Mouse (Mus musculus): ENCODE data around the gene Tgfb2.

Gene Tgfb2

DNA sequence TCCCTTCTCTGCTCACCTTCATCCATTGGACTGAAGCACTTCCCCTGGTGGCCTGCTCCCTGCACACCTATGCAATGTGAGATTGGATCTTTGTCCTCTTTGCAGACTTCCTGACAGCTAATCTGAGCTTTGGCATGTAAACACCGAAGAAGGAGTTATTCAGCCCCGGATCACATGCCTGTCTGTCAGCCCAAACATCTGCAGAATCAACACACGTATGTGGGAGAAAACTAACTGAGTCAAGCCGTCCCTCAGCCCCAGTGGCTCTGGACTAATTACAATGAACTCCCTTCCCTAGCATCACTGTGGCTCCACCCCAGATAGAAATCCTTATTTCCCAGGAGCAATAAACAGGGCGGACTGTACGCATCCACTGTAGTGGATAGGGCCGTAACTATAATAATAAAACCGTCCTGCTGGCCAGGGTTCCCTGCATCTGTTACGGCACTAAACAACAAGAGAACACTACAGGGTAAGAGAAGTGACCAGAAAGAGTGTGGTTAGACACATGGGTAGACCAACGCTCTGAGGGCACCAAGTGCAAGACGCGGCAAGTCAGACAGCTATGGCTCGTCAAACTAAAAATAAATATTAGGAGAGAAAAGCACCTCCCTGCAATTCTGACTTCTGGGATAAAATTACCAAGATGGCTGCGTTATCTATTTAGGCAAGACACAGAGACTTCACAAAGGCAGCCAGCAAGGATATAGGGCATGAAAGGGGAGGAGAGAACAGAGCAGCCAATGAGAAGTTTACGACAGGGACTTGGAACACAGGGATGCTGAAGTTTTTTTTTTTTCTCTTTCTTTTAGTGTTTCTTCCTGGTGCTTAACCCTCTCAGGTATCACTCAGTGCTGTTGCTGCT is 3.2 kb downstream of the Tgfb2 start:
- DNase-seq, result peak in 1 of 2 experiments; percentile 21

DNA sequence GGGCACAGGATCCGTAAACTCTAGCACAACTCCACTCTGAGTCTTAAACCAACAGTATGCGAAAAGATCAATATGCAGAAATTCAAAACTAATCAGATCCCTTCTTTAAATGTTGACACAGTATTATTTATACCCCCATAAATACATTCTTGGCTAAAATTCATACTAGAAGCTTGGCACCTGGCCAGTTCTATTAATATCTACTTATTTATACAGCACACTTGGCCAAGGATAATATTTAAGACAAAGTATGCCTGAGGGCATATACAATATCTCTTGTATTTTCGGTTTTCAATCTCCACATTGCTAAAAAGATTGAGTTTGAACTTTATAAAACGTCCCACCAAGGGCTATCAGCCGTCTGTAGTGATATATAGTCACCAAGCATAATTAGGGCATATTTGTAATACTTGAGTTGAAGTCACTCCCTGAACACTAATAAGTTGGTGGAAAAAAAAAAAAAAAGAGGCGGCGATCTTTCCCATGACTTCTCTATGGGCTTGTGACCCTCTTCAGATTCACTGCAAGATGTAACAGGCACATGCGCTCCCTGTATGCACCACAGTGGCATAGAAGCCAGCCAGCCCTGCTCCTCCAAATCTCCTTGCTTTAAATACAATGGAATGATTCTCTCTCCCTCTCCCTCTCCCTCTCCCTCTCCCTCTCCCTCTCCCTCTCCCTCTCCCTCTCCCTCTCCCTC is 4.4 kb downstream of the Tgfb2 start:
- DNase-seq, result no peak

DNA sequence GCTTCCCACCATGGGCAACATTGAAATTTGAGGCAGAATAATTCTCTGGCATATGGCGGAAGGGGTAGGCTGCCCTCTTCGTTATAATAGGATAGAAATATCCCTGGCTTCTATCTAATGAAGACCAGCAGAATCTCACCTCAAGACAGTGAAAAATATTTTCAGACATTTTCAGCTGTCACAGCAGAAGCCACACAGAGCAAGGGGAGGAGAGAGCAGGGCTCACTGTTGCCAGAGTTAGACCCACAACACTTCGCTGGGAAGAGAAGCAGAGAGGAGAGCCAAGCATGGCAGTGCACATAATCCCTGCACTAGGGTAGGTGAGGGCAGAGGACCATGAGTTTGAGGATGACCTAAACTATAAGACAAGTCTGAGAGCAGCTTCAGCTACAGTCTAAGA is 5.3 kb downstream of the Tgfb2 start:
- DNase-seq, result no peak

DNA sequence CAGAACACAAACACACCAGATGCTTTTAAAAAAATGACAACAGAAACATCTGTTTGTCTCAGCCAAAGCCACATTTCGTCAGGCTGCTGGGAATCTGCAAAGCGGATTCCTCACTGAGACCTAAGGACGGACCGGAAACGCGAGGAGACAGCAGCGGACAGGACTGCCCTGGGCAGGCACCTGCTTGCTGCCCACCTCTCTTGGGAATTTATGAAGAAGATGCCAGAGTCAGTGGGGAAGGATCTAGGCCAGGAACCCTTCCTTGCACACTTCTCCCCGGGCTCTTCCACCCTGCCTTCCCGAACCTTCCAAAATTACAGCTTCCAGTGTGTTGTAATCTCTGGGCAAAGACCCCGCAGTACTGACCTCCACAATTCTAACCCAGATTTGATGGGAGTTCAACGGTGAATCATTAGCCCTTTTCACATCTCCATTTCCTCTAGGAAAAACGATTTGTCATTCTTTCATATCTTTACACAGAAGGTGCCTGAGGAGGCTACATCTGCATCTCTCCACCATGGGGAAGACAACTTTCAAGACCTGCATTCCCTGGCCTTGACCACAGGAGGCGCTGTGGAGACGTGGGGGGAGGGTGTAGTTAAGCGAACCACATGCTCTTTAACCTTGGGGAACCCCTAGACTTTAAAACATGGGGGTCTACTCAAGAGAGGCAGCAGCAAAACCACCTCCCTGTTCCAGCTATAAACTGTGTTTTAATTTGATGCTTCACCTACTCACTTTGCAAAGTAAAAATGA is 7.0 kb downstream of the Tgfb2 start:
- no peak for DNase-seq

DNA sequence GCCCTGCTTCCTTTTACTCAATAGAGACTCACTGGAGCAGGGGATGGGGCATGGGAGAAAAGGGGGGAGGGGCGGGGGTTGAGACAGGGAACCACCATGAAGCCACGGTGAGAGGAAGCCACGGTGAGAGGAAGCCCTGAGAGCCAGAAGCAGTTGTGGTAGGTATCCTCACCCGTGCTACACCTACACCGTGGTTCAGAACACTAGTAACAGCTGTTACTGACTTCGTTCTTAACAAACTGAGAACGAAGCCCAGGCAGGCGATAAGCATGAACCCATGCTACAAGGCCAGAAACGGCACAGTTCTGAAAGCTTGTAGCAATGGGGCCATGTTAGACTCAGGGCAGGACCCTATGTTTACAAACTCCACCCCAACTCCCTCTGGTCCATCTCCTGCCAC is 9.6 kb downstream of the Tgfb2 start:
- DNase-seq, result no peak

DNA sequence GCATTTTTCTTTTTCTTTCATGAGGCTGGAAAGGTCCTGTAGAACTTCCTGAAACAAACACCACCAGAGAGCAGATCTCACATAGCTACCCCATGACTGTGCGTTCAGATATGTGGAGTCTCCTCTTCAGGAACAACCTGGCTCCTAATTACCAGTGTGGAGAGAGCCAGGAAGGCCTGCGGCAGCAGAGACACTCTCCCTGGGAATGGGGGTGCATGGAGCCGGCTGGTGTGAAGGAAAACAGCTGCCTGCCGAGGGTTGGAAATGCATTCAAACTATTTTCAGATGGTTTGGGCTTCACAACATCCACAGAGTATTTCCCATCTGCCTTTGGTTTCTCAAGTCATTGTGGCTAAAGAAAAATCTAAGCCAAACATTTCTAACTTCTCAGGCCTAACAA is 10.4 kb downstream of the Tgfb2 start:
- peak; percentile 44 to 67 for DNase-seq

DNA sequence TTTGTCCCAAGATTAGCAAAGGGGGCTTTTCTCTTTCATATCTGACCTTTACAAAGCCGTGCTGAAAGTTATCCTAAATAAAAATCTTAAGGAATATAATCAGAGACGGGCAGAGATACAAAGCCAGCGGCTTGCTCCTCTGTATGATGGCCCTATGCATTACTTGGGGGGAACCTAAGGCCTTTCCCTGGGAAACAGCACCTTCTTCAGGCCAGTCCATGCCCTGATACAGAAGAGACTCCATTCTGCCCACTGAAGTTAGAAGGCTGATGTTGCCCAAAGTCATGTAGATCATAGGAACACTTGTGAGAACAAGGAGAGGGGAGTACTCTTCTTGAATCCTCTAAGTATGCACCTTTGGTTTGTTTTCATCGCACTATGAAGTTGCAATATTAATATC is 13.4 kb downstream of the Tgfb2 start:
- DNase-seq, result no peak

DNA sequence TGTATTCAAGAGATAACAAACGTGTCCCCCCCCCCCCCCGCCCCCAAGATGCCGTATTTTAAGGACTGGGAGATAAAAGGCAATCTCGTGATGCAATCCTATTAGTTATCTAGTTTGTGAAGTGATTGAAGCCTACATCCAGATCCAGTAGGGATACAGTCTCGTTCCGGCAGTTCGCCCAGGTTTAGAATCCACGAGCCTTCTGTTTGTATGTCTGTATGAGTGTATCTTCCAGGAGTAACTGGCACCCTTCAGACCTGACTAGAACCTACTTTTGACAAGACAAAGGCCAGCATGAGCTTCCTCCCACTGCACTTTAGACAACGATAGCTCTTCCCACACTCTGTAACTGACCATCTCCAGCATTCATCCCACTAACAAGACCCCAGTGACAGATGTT is 14.1 kb downstream of the Tgfb2 start:
- no peak for DNase-seq

DNA sequence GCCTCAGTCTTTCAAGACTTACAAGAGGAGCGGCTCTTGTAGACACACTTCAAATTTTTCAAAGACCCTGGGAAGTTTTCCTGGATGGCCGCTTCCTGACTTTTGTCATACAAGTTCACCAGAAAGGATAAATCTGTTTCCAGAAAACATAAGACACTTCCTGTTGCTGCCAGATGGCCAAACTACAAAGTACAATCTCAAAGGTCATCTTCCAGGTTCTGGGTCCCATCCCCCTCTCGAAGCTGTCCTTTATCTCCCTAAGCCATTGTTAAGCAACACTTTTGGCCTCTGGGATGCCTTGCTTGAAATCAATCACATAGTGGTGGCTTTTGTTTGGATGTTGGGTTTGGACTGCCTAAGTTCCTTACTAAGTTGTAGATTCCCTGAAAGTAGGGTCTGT is 21.7 kb downstream of the Tgfb2 start:
- DNase-seq, result peak in 1 of 2 experiments; percentile 20

DNA sequence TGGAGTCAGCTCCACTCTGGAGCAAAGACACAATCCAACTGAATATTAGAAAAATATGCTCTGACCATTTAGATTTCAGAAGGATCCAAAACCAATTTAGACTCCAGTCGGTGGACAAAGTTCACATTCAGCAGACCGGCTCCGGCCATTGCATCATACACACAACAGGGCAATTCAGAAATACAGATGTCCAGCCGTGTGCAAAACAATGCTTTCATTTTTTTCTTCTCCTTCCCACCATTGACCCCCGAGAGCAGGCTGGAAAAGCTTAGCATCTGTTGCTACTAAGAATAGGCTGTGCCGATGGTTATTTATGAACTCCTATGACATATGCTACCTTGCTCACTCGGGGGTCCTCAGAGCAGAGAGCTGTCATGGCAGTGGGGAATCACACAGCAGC is 23.2 kb downstream of the Tgfb2 start:
- DNase-seq, result peak in 1 of 2 experiments; percentile 46

DNA sequence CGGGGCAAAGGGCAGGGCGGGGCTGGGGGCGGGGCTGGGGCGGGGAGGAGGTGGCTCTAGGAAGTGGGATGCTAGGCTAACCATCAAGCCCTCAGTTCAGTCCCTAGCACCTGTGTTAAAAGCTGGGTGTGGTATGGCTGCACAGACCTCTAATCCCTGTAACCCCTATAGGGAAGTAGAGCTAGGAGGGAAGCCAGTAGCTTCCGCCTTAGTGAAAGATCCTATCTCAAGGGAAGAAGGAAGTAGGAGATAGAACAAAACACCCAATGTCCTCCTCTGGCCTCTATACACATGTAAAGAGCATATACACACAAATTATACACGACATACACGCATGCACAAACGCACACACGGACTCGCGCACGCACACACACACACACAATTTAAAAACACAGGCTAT is 28.2 kb downstream of the Tgfb2 start:
- no peak for DNase-seq

DNA sequence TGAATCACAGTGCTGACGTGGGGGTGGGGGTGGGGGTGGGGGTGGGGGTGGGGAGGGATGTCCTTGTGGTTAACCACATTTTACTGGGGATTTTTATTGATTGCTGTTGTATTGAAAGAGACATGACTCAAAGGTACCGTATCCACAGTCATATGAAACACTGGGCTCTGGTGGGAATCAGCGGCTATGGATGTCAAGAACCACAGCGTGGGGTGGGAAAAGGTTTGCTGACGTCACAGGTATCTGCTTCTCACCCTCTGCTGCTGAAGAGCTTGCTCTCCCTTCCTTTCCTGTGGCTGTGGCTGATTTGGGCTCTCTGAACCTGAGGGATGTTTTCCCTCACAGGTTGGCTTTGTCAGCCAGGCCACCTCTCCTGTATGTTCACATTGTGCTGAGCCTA is 29.6 kb downstream of the Tgfb2 start:
- no peak for DNase-seq

DNA sequence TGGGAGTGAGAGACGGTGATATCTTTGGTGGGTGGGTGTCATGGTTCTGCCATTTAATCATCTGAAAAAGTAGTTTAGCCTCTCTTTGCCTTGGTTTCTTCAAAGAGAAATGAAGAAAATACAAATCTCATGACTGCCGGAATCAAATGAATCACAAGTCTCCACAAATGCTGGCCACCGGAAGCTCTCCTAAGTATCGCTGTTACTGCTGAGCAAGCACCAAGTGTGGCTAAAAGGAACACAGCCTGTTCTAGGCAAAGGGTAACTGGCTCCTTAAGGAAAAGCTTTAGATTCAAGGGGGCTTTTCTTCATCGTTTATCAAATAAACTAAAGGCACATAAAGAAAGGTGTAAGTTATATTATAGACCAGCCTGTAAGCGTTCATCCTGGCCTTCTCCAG is 30.5 kb downstream of the Tgfb2 start:
- no peak for DNase-seq

DNA sequence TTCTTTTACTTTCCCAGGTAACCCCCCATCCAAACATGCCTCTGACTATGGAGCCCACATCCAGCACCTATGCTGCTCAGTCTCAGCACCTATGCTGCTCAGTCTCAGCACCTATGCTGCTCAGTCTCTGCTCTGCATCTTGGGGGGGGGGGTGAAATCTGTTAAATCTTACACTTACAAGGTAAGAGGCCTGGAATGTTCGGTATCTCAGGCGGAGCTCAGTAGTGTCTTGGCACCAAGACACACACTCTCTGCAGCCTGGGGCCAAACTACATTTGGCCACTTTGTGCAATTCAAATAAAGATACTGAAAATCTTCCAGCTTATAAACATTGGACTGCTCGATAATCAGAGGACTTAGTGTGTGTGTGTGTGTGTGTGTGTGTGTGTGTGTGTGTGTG is 31.2 kb downstream of the Tgfb2 start:
- DNase-seq, result peak in 1 of 2 experiments; percentile 33

DNA sequence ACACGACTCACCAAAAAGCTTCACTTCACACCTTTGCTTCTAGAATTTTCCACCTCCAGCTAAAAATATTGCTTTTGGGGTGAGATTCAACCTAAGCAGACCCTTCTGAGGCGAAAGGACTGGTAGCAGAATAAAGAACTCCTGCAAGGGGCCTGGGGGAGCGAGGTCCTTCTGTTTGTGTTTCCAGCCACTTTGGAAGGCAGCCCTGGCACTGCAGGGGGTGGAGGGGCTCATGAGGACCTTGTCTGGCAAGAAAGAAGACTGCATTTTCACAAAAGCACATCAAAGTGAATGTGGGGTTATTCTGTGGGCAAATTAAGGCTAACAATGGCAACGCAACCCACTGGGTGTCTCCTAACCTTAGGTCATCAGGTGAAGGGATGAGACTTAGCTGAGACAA is 32.6 kb downstream of the Tgfb2 start:
- no peak for DNase-seq

DNA sequence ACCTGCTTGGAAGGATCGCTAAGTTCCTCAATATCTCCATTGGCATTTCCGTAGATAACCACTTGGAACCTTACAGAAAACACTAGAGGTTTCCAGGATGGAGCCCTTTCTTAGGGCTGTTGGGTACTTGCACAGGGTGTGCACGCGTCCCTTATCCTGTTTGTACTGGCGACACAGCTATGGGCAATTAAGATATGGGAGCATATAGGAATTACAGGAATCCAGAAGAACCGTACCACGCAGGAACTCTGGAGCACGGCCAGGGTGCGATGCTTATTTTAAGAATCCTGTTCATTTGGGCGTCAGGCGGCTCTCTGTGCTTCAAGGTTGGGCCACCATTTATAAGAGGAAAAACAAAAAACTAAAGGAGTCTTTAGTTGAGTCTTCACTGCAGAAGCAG is 42.4 kb downstream of the Tgfb2 start:
- DNase-seq, result peak in 1 of 2 experiments; percentile 68

DNA sequence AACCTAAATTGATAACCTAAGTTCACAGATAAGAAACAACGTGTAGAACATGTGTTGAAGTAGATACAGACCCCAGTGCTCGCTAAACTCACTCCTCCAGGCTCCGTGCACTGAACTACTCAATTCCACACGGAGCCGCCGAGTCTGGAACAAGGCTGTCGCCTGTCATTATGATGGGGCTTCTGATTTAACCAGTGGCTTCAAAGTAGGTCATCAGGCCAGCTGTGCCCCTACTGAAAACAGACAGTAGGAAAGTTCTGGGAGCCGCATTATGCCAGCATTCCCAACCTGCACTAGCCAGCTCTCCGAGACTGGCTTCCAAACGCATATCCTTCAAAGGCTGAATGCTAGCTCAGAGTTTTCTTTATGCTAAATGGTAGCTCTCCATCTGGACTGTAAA is 42.8 kb downstream of the Tgfb2 start:
- DNase-seq, result no peak

DNA sequence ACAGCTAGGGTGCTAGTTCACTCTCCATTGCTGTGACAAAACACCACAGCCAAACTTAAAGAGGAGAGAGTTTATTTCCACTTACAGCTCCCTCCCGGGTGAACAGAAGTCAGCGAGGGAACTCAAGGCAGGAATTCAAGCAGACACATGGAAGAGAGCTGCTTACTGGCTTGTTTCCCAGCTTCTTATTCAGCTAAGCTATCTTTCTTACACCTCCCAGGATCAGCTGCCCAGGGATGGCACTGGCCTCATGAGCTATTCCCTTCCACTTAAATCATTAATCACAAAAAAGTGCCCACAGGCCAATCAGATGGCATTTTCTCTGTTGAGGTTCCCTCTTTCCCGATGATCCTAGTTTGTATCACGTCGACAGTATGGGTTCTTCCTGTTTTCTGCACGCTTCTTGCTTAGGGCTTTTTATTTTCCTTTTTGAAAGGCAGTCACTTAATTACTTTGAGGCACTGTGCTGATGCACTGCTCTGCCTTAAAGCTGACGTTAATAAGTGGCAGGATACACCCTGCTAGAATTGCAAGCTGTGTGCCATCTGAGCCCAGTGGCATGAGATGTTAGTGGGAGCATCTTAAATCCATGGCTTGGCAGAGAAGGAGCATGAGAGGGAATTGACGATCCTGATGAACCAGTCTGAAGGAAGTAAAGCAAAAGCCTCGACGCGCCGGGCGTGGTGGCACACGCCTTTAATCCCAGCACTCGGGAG is 44.4 kb downstream of the Tgfb2 start:
- no peak for DNase-seq

DNA sequence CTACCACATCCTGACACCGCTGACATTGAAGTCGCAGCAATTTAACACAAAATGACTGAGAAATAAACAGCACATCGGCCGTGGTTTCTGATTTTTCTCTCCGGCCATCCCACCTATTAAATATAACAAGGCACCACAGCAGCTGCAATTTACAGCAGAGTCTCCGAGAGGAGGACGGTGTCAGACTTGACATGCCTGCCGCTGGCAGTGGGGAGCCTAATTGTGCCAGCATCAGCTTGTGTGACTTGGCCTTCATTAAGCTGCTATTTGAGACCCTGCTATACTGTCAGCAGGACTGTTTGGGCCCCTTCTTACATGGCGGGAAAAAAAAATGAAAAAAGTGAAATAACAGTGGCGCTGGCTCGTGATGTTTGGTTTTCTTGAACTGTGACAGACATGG is 47.0 kb downstream of the Tgfb2 start:
- no peak for DNase-seq

DNA sequence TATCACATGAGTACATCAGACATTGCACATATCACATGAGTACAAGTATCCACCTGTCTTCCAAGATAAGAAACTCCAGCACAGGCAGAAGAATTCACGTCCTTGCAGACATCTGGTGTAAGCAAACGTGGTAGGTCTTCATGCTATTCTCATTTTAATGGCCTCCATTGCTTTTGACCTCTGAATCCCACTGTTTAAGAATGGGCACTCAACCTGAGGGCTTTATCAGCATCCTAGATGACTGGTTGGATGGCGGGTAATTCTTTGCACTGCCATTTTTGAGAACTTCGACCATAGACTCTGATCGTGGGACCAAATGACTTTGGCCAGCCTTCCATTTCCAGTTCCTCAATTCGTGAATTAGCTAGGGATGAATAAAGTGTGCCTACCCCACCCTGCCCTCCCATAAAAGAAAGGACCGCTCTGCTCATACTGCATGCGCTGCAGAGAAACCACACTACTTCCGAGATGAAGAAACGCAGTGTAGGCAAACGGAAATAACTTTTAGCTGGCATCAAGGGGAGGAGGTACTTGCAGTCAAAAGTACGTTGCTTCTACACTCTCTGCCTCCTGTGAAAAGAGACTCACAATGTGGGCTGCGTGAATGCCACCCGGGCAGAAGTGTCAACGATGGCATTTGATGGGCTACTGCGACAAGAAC is 48.1 kb downstream of the Tgfb2 start:
- no peak for DNase-seq

DNA sequence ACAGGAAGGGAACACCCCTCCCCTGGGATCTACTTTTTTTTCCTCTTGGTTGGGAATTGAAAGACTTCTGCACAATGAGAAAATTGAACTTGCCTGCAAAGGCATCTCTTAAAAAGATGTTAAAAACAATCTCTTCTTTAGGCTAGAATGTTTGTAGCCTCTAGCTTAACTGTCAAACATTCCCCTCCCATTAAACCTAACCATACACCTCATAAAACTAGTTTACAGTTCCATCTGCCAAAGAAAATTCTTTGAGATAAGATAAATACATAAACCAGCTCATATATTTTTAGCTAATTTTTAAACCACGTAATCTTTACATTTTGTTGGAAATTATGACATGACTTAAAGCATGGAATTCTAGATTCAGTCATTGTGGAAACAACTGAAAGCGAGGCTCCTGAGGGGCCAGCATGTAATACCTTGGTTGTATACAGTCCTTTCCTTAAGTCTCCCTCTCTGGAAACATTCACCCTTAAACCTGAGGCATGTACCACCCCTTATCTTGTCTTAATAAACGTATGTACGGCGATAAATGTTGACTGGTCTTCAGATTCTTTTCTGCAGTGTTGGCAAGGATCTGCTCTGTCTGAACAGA is 49.0 kb downstream of the Tgfb2 start:
- DNase-seq, result no peak

DNA sequence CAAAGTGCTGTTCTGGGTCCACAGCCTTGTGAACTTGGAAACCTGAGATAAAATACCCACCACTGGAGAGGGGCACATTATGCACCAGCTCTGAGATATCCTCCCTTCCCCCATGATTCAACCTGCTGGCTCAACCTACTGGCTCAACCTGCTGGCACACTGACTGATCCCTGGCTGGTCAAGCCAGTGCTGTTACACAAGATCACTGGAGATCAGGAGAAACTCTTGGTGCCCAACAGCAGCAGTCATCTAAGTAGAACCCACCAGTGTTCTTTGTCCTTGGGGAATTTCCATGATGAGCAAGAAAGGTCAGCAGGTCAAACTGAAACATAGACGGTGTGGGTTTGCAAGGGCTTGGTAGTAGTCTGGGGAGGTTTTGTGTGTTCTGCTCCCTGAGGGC is 49.6 kb downstream of the Tgfb2 start:
- no peak for DNase-seq

Measured in lung, postnatal 4 days (tissue).